20 mouse cellular contexts compared by ENCODE assay signal in genomic region chr2:93883066-93883465, GRCm38 (mm10). TPM values are rescaled to one million over a fixed set of nuclear protein-coding genes. Genes with fewer than 3 reads are reported as not detected.
DNase-seq lines count a peak whose midpoint lies in the region; ATAC-seq and TF ChIP-seq lines count a peak whose summit lies in the region.
"Had no signal": no experiment of that assay in that cellular context is flagged by ENCODE, and none has a peak within 500 bp of the region (broad histone marks: within the 10 kb centered on the region; RNA-seq: fewer than 3 reads in every experiment).

No protein-coding gene starts in this region.

- H3K4me1 ChIP-seq in kidney, postnatal 0 days (replicated peaks; ENCODE audit: insufficient read depth, low read length), result no peaks in the 10 kb centered on the region
- peaks cover 32% of the 10 kb centered on the region for H3K4me1 ChIP-seq in E14TG2a.4 (replicated peaks; ENCODE audit: low read depth, low read length)
- H3K4me1 ChIP-seq: hindbrain, embryonic 12.5 days; stomach, embryonic 15.5 days had no signal

- no peaks in the 10 kb centered on the region for H3K36me3 ChIP-seq in kidney, postnatal 0 days (ENCODE audit: insufficient read depth, low read length)
- no peaks in the 10 kb centered on the region for H3K36me3 ChIP-seq in E14TG2a.4 (ENCODE audit: insufficient read depth, low read length)
- H3K36me3 ChIP-seq: hindbrain, embryonic 12.5 days; stomach, embryonic 15.5 days had no signal

- H3K9me3 ChIP-seq in kidney, postnatal 0 days (replicated peaks; ENCODE audit: low read length), result no peaks in the 10 kb centered on the region
- H3K9me3 ChIP-seq in E14TG2a.4 (ENCODE audit: low read length), result no peaks in the 10 kb centered on the region
- H3K9me3 ChIP-seq: hindbrain, embryonic 12.5 days; stomach, embryonic 15.5 days had no signal

- no peak overlapping the region for H3K4me3 ChIP-seq in kidney, postnatal 0 days (replicated peaks; ENCODE audit: low read depth, low read length)
- no peak overlapping the region for H3K4me3 ChIP-seq in E14TG2a.4 (replicated peaks; ENCODE audit: low read length)
- H3K4me3 ChIP-seq: hindbrain, embryonic 12.5 days; stomach, embryonic 15.5 days had no signal

- no peak overlapping the region for H3K27ac ChIP-seq in kidney, postnatal 0 days
- H3K27ac ChIP-seq: hindbrain, embryonic 12.5 days; stomach, embryonic 15.5 days had no signal

- DNase-seq in kidney, postnatal 0 days (ENCODE audit: low spot score), result no peak
- no peak for DNase-seq in kidney, postnatal 4 days
- DNase-seq in A20 (ENCODE audit: low read depth, low spot score), result peak; percentile 32
- no peak for DNase-seq in ovary, postnatal 14 days (ENCODE audit: low spot score)
- DNase-seq in adrenal gland, postnatal 10 days, result no peak
- DNase-seq: cerebellum, adult 11-12 months; cerebellum, postnatal 36 days; gastrocnemius, postnatal 10 days; heart, postnatal 10 days; kidney, adult 11 months; kidney, postnatal 14 days; liver; lung, adult 2 months; midbrain, embryonic 14.5 days; right cerebral cortex, postnatal 14 days had no signal

- peak; percentile 34; the same call in 1 of the 2 replicates for TF ChIP-seq CTCF in kidney, postnatal 0 days (IDR thresholded peaks at IDR 0.05; ENCODE audit: low read depth)
- peak; percentile 36 for TF ChIP-seq CTCF in E14TG2a.4 (conservative IDR thresholded peaks at IDR 0.05; ENCODE audit: low read length)

- no peak for ATAC-seq in kidney, postnatal 0 days (replicated peaks; ENCODE audit: low FRiP score, low read depth)
- 0 out of 2 replicates have a peak, but pooled peaks have one; percentile 30 for ATAC-seq in granulocyte monocyte progenitor cell, adult 5-6 weeks (replicated peaks; ENCODE audit: poor library complexity, severe bottlenecking)

- no peaks in the 10 kb centered on the region for H3K27me3 ChIP-seq in kidney, postnatal 0 days (ENCODE audit: insufficient read depth, low read length)
- no peaks in the 10 kb centered on the region for H3K27me3 ChIP-seq in E14TG2a.4 (ENCODE audit: insufficient read depth, low read length)
- H3K27me3 ChIP-seq: hindbrain, embryonic 12.5 days; stomach, embryonic 15.5 days had no signal

- no peak overlapping the region for H3K9ac ChIP-seq in kidney, postnatal 0 days (ENCODE audit: low read depth, low read length)
- H3K9ac ChIP-seq: hindbrain, embryonic 12.5 days; stomach, embryonic 15.5 days had no signal

- WGBS in kidney, postnatal 0 days, result 60% methylated on average over 5 of the region's 5 CpGs

- H3K4me2 ChIP-seq in kidney, postnatal 0 days (ENCODE audit: low read length), result no peak overlapping the region
- H3K4me2 ChIP-seq: hindbrain, embryonic 12.5 days; stomach, embryonic 15.5 days had no signal

RNA-seq across cellular contexts. Expression of gene Accsl, which starts 14.1 kb away (rescaled TPM):
- polyA plus RNA-seq in kidney, postnatal 0 days (2015; fragmentation: Nextera tagmentation; extraction: Ambion mirVana), result 0.20 TPM in 1 of 2 replicates, not detected in the other
- total RNA-seq in granulocyte monocyte progenitor cell, adult 5-6 weeks (2014; fragmentation: Nextera tagmentation), result not detected in 2 replicates
- not detected in 2 replicates for total RNA-seq in granulocyte monocyte progenitor cell, adult 5-6 weeks (2017)
- total RNA-seq in adrenal gland, postnatal 10 days (2021), result 1 to 10 TPM; 1.3 to 1.4 TPM
- total RNA-seq: gastrocnemius, postnatal 10 days; megakaryocyte progenitor cell, adult 5-6 weeks had no signal
- polyA plus RNA-seq: lung, adult 2 months had no signal

RNA-seq across cellular contexts. Expression of gene Accs, which starts 33.3 kb away (rescaled TPM):
- 7.6 and 9.9 TPM in 2 replicates for polyA plus RNA-seq in kidney, postnatal 0 days (2015; fragmentation: Nextera tagmentation; extraction: Ambion mirVana)
- 30.8 and 40.3 TPM in 2 replicates for total RNA-seq in granulocyte monocyte progenitor cell, adult 5-6 weeks (2014; fragmentation: Nextera tagmentation)
- total RNA-seq in granulocyte monocyte progenitor cell, adult 5-6 weeks (2017), result 16.1 and 21.2 TPM in 2 replicates
- 10 to 100 TPM; 13.8 to 14.2 TPM for total RNA-seq in adrenal gland, postnatal 10 days (2021)
